Mouse (Mus musculus) NIH3T3 (cell line): Measurements from ENCODE around the gene Brpf1.

Experiments used
- DNase-seq: peaks from one replicate; pipeline ENCODE4 v3.0.0-alpha.2; 2012; ENCODE audit warnings: low read depth

Gene Brpf1

GRCm38 (mm10) chr6:113306986-113307349 is at the start of gene Brpf1:
Gene Brpf1, plus strand, starts transcription at chr6:113307137.
- no peak for DNase-seq

GRCm38 (mm10) chr6:113261174-113261858 is 45.6 kb upstream of the Brpf1 start:
- DNase-seq, result no peak

GRCm38 (mm10) chr6:113263531-113263930 is 43.4 kb upstream of the Brpf1 start:
- DNase-seq, result no peak

- no peak for DNase-seq
Observed at GRCm38 (mm10) chr6:113264429-113264828, 42.5 kb upstream of the Brpf1 start.

GRCm38 (mm10) chr6:113266996-113267655 is 39.8 kb upstream of the Brpf1 start:
- no peak for DNase-seq

DNA sequence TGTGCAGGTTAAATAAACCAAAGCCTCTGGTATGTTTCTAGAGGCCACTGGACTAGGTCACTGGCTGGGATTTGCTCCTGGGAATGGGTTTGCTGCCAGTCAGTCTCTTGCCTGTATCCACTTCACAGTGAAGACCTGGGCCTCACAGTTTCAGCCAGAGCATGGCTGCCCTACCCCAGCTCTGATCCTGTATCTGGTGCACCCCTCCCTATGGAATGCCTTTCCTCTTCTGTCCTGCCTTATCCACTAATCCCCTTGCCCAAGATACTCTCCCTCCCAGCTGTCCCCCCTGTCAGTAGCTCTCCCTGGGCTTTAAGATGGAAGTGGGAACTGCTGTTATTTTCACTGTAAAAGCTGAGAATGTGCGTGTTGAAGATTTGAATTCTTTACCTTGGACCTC is 38.9 kb upstream of the Brpf1 start:
- DNase-seq, result no peak

DNA sequence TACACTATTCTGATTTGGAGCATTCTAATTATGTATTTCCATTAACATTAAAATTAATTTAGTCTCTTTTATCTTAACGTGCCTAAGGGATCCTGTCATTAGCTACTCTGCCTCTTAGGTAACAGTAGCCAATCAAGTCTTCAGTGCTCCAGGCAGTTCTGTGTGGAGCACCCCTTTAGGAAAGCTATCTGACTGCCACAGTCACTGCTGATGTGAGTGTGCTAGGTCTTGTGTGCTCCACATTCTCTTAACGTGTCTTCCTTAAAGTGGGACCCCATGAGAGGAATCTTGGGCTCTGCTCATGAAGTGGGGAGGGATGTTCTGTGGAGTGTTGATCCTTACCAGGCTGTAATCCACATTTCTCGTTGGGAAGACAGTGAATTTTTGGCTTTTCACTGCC is 34.6 kb upstream of the Brpf1 start:
- no peak for DNase-seq

DNA sequence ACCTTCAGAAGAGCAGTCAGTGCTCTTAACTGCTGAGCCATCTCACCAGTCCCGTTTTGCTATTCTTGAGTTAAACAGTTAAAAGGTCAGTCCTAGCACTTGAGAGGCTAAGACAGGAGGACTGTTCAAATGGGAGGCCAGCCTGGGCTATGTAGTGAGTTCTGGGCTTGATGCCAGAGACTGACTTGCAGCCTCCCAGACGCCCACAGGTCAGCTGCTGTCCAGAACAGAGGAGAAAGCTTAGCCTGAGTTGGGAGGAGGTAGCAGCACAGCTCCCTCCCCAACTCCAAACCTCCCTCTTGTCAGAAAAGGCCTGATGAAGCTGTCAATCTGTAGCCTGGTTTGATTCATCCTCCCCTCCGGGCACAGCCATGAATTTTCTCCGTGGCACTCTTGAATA is 30.1 kb upstream of the Brpf1 start:
- peak; percentile 73 for DNase-seq

GRCm38 (mm10) chr6:113281676-113282075 is 25.3 kb upstream of the Brpf1 start:
- no peak for DNase-seq

DNA sequence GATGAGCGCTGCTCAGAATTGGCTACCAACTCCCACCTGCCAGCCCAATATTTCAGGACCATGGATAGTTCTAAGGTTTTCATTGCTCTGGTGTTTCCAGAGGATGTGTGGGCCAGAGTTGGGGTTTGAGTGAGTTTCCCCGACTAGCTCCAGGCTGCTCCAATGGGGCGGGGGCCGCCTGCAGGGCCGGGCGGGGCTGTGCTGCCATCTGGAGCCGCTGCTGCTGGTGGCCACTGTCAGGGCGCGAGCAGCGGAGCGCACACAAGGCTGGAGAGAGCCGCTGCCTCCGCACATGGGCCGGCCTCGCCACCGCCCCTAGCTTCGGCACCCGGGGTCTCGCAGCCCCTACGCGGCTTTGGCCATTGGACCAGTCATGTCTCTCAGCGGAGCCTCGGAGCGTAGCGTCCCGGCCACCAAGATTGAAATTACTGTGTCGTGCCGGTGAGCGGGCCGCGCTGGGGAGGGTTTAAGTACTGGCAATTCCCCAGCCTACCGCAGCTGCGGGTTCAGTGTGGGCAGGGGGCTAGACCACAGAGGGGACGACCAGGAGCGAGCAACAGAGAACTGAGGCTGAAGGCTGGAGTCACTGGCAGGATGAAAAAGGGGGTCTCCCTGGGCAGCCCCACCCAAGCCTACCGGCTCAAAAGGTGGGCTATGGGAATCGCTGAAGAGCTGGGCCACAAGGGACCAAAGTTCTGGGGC is 24.7 kb upstream of the Brpf1 start, which contains the start of gene Cpne9:
TSS of gene Cpne9 (plus strand) at position 207 of the 702 bp plus-strand sequence.
- peak; percentile 59 for DNase-seq

- DNase-seq, result no peak
Observed at GRCm38 (mm10) chr6:113282969-113283368, 24.0 kb upstream of the Brpf1 start.

- no peak for DNase-seq
Observed at GRCm38 (mm10) chr6:113283500-113283899, 23.4 kb upstream of the Brpf1 start.

- no peak for DNase-seq
Observed at GRCm38 (mm10) chr6:113284931-113285330, 22.0 kb upstream of the Brpf1 start.

DNA sequence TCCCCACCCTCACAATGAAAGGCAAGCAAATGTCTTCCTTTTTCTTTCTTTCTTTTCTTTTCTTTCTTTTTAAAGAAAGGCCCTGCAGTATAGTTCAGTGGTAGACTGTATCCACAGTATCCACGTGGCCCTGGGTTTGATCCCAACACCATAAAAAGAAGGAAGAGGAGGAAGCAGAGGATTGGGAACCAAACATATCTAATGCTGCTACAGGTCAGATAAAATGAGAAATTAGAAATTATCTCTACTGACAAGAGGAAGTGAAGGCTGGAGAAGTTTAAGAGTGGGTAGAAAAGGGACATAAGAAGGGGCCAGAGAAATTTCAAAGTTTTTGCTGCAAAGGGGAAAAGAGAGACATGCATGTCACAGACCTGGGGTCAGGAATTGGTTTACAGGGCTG is 20.6 kb upstream of the Brpf1 start:
- DNase-seq, result no peak

GRCm38 (mm10) chr6:113287236-113287635 is 19.7 kb upstream of the Brpf1 start:
- no peak for DNase-seq

DNA sequence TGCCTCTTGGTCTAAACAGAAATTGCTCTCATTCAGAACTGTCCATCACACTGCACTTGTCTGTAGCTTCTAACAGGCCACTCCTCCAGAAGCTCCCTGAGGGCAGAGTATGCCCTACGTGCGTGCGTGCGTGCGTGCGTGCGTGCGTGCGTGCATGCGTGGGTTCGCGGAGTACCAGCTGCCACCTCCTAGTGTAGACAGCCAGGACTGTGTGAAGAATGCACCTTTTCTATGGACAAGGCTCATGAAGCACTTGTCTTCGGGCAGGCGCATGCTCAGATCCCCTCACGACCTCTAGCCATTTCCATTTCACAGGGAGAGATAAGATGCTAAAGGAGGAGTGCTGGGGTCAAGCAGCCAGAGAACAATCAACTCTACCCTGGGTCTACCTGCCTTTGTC is 17.6 kb upstream of the Brpf1 start:
- DNase-seq, result no peak

DNA sequence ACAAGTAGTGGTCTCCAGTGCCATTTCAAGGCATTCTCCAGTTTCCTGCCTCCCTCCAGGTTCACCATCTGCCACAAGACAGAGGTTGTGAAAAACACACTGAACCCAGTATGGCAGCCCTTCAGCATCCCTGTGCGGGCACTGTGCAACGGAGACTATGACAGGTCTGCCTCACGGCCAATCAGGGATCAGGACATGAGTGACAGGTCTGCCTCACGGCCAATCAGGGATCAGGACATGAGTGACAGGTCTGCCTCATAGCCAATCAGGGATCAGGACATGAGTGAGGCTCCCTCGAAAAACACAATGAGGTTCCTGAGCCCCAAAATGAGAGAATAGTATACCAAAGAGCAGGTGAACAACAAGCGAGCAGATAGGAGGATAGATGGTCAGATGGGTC is 16.6 kb upstream of the Brpf1 start:
- no peak for DNase-seq

- peak; percentile 70 for DNase-seq
Observed at GRCm38 (mm10) chr6:113292938-113293337, 14.0 kb upstream of the Brpf1 start.

GRCm38 (mm10) chr6:113296046-113296445 is 10.9 kb upstream of the Brpf1 start:
- no peak for DNase-seq

DNA sequence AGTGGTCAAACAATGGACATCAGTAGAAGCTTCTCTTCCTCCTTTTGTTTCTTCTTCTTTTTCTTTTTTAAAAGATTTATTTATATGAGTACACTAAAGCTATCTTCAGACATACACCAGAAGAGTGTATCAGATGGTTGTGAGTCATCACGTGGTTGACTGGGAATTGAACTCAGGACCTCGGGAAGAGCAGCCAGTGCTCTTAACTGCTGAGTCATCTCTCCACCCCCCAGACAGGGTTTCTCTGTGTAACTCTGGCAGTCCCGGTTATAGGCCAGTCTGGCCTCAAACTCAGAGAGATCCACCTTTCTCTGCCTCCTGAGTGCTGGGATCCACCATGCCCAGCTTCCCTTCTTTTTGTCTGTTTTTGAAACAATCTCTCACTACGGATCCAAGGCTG is 10.3 kb upstream of the Brpf1 start:
- peak; percentile 83 for DNase-seq

- no peak for DNase-seq
Observed at GRCm38 (mm10) chr6:113301350-113301749, 5.6 kb upstream of the Brpf1 start.

DNA sequence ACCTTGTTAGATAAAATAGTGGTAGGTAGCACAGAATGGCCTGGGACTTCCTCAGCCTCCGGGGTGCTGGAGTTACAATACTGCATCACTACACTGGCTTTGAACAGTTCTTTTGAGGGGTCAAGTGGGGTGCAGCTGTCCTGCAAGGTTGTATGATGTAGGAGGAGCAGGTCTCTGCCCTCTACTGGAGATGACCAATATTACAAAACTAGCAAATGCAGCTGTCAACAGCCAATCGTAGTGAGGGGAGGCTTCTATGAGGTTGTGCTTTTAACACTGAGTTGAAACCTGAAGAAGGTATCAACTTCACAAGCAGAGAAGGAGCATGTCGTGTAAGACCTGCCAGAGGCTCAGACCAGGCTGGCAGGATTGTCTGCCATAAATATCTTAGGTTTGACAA is 4.7 kb upstream of the Brpf1 start:
- DNase-seq, result peak; percentile 82

DNA sequence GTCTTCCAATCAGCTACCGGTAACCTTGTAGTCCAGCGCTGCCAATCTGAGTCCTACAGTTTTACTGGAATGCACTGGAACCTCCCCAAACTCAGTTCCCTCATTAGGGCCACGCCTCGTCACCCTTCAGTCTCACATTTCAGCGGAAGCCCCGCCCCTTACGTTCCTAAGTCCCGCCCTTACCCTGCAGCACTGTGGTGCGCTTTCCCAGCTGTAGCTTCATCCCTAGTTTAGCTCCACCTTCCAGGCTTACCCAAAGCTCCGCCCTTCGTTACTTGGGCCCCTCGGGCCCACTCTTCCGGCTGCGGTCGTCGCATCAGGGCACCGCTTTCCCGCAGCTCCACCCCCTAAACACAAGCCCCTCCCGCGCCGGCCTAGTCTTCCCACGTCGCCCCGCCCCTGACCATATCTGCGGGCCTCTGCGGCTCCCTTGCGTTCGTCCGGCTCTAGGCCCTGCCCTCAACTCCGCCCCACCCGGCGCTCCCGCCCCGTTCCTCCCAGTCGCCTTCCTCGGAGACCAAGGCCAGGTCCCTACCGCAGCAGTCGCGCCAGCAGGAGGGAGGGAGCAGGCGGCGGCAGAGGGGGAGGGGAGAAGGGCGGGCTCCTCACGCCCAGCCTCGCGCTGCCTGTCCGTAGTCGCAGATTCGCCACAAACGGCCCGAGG is 483 bp upstream of the Brpf1 start:
- DNase-seq, result peak; percentile 100
